Mouse (Mus musculus): ENCODE results near the gene Zfp428.

The Zfp428 gene

DNA sequence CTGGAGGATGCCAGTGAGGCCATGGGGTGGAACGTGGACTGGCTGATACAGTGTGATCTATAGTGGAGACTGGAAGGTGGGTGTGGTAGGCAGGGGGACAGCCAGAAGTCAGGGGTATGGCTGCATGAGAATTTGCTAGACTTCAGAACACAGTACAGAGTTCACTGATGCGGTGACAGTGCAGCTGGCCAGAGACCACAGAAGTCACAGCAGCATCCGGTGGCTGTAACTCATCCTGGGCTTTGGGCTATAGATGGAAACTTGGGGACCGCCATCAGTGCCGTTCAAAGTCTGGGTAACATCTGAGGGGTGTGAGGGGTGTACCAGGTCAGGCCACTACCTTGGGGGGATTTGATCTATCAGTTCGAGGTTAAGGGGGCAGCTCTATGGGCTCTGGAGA, 16.9 kb downstream of the Zfp428 start:
- DNase-seq, result no peak

DNA sequence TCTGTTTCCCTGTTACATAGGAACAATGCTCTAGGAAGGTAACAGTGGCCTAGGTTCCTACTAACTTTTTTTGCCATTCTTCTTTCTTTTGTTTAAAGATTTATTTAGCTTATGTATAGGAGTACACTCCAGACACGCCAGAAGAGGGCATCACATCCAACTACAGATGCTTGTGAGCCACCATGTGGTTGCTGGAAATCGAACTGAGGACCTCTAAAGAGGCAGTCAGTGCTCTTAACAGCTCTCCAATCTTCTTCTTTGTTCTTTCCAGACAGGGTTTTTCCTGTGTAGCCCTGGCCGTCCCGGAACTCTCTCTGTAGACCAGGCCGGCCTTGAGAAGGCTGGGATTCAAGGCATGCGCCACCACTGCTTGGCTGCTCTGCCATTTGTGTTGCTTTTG, 18.2 kb downstream of the Zfp428 start:
- no peak for DNase-seq

DNA sequence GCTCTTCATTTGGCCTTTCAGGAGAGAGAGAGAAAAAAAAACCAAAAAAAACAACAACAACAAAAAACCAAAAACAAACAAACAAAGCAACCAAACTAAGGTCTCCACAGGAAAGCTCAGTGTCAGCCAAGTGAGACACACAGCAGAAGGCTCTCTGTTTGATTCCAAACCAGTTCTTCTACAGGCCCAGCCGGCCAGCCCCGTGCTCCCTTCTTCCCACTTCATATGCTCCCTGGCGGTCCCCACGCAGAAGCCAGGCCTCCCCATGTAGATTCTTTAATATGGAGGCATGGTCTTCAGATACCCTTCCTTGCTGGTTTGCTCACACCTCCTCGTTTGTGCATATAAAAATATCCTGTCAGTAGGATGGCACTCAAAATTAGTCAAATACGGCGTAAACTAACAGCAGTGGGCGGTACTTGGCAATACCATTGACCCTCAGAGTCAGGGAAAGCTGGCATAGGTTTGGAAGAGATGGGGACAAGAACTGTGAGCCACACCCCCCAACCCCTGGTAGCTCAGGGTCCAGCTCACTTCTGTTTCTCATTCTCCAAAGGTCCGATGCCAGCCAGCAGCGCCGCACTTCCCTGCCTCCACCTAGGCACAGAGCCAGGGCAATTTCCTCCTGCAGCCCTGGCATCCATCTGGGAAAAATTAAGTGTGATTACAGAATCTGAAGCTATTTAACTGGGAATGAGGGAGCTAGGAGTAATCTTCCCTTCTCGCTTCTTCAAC, 19.0 kb downstream of the Zfp428 start:
- DNase-seq, result no peak

DNA sequence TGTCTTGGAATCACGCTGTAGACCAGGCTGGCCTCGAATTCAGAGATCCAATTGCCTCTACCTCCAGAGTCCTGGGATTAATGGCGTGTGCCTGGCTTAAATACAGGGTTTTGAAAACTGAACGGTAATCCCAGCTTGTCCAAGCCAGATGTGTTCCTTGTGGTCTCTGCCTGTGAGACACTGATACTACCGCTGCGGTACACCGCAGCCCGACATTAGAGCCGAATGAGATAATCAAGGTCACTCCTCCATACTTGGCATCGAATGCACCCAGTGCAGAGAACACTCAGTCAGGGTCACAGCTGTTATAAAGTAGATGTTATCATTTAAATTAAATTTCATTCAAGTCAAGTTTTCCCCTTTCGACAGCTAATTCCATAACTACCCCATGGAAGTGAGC, 22.1 kb downstream of the Zfp428 start:
- DNase-seq, result no peak

DNA sequence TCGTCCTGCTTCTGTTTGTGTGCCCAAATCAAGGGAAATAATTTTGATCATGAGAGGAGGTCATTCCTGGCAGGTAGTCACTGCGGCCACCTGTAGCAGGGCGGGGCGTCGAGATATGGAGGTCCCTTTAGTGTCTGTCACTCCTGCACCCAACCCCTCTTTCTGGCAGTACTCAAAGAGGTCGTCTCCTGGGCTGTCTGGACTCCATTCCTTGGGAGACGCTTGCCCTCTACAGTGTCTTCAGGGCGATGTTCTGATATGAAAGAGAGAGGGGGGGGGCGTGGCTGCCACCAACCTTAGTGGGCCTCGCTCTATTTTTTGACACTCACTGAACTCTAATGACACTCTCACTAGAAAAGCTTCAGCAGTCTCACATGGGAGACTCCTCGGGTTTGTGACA, 22.8 kb downstream of the Zfp428 start:
- DNase-seq, result no peak

DNA sequence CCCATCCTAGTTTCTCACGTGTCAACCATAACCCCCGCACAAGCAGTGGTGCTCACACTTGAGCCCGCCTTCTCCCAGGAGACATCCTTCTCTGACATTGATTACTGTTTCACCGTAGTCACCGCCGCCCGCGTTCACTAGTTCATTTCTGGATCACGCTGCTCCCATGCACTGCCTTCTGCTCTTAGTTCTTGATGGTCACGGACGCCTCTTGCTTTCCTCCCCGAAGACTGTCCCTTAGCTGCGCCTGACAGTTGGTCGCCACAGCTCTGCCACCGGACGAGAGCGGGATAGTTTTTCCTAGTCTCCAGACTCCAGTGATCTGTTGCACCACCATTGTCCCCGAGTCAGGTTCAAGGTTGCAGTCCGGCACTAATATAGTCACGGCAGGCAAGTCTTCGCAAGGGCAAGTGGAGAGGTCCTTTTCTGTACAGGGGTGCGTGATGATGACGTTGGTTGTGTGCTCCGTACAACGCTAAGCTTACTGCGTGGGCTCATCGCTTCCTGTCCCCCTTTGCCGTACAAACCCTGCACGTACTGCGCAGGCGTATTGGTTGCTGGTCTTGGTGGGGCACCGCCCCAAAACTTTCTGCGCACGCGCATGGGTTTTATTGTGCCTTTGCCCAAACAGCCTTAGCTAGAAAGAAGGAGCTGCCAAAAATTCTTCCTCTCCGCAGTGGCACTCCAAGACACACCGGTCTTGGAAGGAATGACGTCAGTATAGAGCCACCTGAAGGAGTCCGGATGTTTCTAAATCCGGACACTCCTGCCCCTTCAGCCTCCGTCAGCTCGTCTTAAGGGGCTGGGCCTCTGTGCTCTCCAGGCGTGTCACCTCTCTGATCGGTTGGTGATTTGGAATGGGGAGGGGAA, 23.5 kb downstream of the Zfp428 start, which contains the start of gene Irgq:
Irgq (plus strand) TSS at position 628 of the 870 bp plus-strand sequence.
- DNase-seq, result peak; percentile 99

DNA sequence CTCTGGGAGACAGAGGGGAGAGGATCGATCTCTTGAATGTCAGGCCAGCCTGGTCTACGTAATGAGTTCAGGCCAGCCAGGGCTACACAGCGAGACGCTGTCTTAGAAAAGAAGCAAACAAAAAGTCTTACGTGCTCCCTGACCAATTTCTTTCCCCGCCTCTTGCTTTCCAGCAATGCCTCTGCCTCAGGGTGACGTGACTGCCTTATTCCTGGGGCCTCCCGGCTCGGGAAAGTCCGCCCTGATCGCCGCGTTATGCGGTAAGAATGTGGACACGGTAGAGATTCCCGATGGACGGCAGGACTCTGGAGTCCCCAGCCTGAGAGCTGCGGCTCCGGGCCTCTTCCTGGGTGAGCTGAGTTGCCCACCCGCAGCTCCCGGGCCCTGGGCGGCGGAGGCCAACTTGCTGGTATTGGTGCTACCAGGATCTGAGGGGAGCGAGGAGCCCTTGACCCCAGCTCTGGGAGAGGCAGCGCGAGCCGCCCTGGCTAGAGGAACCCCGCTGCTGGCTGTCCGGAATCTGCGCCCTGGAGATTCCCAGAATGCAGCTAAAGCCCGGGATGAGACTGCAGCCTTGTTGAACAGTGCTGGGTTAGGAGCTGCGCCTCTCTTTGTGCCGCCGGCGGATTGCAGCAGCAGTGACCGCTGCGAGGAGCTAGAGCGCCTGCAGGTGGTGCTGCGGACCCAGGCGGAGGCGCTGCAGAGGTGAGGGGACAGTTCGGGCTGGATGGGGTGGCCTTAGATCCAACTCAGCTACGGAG, 24.6 kb downstream of the Zfp428 start:
- DNase-seq, result peak; percentile 85 to 91

DNA sequence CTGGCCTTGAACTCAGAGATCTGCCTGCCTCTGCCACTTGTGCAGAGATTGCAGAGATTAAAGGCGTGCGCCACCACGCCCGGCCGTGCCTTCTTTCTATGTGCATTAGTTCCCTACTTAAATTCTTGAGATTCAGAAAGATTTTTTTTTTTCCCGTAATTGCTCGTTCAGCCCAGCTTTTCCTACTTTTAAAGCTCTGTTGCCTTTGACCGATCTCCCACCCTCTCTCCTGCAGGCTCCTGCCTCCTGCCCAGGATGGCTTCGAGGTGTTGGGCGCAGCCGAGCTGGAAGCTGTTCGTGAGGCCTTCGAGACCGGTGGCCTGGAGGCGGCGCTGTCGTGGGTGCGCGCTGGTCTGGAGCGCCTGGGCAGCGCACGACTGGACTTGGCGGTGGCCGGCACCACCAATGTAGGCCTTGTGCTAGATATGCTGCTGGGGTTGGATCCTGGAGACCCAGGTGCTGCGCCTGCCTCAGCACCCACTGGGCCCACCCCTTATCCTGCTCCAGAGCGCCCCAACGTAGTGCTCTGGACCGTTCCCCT, 26.3 kb downstream of the Zfp428 start:
- peak; percentile 12 to 27 for DNase-seq

DNA sequence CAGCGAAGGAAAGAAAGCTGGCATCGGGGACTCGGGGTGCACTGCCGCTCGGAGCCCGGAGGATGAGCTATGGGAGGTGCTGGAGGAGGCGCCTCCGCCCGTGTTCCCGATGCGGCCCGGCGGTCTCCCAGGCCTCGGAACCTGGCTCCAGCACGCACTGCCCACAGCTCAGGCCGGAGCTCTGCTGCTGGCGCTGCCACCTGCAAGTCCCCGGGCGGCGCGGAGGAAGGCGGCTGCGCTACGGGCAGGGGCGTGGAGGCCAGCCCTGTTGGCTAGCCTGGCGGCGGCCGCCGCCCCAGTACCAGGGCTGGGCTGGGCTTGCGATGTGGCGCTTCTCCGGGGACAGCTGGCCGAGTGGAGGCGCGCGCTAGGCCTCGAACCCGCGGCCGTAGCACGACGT, 27.0 kb downstream of the Zfp428 start:
- peak; percentile 19 to 38 for DNase-seq

DNA sequence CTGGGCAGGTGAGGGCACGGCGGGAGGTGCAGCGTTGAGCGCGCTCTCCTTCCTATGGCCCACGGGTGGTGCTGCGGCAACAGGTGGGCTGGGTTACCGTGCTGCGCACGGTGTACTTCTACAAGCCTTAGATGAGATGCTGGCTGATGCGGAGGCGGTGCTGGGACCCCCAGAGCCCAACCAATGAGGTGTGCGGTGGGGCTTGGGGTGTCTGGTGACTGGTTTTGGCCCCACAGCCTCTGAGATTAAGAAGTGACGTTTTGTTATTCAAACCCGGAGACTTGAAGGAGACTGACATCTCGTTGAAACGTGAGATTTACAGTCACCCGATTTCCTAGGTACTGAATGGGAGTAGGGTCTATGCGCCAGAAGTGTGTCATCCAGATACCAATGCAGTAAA, 27.5 kb downstream of the Zfp428 start:
- DNase-seq, result peak in 1 of 2 experiments; percentile 40

DNA sequence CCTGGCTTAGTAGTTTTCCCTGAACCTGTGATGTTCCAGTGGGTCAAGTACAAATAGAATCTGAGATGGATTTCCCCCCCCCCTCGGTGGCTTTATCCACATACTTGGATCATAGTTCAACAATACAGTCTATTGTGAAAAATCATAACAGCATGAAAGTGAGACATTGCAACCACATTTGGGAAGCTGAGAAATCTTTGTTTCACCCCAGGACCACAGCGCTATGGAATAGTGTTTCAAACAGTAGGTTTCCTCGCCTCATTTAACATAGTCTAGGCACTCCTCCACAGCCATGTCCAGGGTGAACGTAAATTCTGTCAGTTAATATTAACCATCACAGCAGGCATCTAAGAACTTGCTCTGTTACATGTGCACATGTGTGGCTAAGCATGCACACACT, 30.3 kb downstream of the Zfp428 start:
- DNase-seq, result peak; percentile 16 to 38

DNA sequence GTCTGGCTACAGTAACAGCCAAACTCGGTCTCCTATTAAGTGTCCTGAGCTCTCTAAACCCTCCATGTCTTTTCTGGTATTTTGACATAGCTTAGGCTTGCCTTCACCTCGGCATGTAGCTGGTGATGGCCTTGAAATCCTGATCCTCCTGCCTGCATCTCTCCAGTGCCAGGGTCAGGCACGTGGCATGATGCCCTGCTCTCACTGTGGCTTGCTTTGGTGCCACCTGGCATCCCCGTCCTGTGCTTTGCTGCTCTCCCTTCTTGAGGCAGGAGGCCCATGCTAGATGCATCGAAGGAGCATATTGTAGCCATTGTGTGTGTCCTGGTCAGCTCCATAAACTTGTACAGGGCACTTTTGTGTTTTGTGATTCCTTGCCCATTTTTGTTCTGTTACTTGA, 30.8 kb downstream of the Zfp428 start:
- DNase-seq, result no peak

DNA sequence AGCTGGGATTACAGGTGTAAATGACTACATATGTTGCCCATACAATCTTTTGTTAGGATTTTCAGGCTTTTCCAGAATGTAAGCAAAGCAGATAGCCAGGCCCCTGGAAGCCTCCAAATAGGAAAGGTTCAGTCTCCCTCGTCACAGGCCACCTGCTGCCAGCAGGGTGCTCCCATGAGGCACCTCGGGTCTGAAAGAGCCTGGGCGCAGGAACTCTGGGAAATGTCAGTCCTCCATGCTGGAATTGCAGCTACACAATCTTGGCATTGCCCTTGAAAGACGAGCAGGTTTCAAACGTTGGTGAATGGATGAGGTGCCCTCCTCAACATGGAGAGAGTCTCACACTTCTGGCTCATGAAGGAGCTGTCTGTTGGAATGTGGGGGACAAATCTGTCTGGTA, 31.3 kb downstream of the Zfp428 start:
- DNase-seq, result peak; percentile 51 to 70

DNA sequence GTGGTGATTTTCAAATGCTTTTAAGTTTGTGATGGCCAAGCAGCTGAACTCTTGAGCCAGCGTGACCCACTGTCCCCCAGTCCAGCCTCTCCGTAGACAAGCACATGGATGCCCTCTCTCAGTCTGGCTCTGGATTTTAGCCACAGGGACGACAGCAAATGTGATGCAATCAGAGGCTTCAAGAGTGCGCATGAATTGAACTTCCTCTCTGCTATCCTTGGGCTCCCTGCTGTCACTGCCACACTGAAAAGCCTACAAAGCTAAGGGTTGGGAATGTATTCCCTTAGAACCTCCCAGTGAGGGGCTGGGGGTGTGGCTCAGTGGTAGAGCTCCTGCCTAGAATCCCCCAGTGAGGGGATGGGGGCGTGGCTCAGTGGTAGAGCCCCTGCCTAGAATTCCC, 31.9 kb downstream of the Zfp428 start:
- DNase-seq, result no peak

DNA sequence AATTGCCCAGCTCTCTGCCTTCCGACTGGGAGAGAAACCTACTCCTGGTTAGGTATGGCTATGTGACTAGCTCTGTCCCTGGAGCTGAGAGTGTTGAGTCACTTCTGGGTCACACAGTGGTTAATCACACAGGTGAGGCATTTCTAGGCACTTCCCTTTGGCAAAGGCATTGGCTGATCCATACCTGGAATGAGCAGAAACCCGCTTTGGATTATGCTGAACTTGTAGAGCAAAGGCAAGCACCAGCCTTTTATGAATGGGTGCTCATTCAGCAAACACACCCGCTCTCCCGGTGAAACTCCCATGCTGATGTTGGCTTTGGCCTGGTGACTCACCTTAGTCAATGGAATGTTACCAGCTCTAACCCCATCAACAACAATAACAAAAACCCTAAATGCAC, 32.9 kb downstream of the Zfp428 start:
- no peak for DNase-seq

DNA sequence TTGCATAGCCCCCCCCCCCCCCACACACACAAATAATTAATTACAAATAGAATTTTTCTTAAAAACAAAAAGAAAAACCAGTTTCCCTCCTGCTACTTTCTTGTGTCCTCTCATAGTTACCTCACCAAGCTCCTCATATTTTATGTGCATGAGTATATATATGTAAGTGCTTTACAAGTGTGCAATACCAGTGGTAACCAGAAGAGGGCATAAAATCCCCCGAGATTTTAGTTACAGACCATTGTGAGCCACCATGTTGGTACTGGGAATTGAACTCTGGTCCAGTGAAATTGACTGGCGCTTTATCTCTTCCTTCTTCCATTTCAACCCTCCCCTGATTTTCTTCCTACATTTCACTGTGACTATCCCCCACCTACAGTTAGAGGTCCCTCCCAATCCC, 37.7 kb downstream of the Zfp428 start:
- no peak for DNase-seq

DNA sequence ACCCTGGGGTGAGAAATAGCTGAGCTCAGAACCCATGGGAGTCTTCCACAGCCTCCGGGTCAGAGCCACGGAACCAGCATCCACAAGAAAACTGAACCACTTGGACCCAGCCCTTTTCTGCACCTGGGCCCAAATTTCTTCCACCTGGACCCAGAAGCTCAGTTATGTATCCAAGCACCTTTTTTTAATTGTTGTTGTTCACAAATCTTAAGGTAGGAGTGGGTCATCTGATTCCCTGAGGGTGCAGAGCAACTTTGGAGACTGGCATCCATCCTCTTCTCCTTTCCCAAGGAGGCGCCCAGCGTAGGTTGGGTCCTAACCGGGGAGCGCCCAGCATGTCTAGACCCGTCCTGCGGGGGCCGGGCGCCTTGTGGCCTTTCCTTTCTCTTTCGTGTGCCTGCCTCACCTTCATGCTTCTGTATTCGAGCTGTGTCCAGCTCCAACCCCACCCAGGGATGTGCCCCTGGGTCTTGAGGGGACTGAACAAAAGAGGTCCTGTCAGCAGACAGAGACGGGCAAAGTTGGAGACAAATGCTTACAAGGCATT, 39.3 kb downstream of the Zfp428 start, which contains the start of the genes Pinlyp and Xrcc1:
Pinlyp (minus strand) TSS at position 51 of the 547 bp plus-strand sequence.
Xrcc1 (plus strand) TSS at position 222 of the 547 bp plus-strand sequence.
- peak; percentile 29 to 41 for DNase-seq

DNA sequence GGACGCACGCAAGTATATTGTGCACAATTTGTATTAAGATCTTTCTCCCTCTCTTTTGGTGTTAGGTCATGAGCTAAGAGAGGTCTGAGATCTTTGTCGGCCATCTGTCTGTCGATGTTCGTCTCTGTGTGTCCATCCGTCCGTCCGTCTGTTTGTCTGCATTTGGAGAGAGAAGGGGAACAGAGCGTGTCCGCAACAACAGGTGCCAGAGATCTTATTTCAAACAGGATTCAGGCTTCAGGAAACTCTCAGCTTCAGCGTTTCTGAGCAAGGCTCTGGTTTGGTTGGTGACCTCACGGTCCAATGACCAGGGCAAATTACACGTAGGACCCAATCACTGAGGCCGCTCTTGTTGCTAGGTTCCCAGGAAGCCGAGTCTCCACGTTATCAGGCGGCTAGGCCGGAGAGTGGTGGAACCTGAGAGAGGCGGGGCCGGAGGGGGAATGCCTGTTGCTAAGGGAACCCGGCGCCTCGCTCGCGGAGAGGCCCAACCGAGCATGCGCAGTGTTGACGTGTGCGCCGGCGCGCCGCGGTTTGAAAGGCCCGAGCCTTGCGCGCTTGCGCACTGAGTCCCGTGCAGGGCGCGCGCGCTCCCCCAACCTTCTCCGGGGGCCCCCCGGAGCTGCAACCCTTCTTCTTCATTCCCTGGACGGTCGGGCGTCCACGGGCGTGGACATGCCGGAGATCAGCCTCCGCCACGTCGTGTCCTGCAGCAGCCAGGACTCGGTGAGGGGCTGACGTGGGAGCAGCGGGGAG, 40.0 kb downstream of the Zfp428 start:
- DNase-seq, result peak; percentile 99 to 100

DNA sequence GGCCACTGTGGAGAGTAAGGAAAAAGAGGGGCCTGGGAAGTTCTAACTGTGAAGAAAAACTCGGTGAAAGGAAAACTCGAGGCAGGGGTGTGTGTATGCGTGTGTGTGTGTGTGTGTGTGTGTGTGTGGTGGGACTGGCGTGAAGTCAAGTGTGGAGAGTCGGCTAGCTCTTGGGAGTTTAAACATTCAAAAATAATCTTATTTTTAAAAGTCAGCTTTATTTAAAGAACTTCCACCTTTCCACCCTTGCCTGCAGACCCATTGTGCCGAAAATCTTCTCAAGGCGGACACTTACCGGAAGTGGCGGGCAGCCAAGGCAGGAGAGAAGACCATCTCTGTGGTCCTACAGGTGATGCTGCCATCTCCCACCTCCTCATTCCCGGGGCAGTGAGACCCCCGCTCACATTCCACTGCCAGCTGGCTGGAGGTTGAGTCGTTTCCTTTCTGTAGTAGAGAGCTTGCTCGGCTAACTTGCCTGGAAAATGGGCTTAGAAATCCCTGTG, 40.8 kb downstream of the Zfp428 start:
- no peak for DNase-seq

DNA sequence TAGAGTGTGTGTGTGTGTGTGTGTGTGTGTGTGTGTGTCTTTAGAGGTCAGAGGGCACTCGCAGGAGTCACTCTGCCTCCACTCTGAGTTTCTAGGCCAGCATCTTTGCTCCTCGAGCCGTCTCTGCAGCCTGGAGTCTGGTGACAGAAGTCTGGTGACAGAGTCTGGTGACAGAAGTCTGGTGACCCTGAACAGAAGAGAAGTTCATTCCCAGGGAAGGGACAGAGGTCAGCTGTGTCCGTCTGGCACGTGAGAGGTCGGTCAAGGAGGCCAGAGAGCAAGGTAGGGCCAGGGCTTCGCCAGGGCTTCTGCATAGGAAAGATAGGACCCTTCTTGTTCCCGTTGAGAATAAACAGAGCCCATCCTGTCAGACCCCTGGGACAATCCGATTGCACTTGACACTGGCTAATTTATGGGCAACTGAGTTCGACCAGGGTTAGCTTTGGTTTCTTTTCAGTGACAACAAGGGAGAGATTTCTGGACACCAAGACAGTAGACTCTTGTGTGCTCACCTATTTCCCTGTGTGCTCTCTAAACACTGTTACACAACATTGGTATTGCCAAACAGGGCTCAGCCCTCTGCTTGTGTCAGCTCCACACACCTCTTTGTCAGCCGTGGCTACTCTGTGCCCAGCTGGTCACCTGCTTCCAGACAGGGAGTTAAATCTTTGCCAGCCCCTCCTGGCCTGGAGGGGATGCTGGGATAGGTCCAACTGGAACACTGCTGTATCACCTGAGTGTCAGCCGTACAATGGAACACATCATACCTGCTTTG, 45.4 kb downstream of the Zfp428 start:
- DNase-seq, result no peak

DNA sequence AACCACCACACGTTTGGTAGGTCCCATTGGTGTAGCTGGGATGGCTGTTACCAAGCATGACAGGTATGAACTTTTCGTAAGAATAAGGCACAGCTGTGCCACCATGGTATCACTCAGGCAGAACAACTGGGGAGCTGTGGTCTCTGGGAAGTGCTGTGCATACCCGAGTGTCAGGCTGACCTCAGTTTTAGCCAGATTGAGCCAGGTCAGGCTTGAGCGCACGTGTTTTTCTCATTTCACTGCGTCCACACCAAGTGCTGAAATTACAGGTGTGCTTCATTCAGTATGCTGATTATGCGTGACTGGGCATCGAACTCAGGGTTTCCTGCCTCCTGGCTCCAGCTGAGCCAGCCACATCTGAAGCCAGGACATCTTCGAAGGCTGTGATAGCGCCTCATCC, 49.0 kb downstream of the Zfp428 start:
- DNase-seq, result peak in 1 of 2 experiments; percentile 37
